Mouse (Mus musculus): ENCODE measurements at regions not wholly inside any gene's neighbourhood (a gene's known extent, or its start where the extent isn't known, plus 50 kb on each side); places are given as distances from the start of the nearest gene placed in this dataset.
"Not testable (repeated sequence)": the region's sequence is repeated elsewhere in the genome, so short reads cannot be mapped to it uniquely, and the experiment has no call there.

DNA sequence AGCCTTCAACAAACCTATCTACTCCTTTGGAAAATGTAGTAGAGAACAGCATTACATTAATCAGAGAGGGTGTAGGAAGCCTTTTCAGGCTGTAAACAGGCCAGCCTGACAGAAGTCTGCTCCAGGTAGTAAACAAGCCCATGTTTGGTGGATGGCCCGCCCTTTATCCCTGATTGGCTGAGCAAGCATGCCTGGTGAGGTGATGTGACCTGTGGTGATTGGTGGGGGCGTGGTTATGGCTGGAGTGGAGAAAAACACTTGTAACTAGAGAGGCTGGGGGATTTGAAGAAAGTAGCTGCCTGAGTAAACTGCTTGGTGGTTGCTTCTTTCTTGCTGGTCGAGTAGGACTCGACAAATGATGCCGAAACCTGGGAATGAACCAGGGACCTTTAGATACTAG, 621.3 kb upstream of the Dsel start:
- not testable (repeated sequence) for DNase-seq (ENCODE audit: low spot score)

DNA sequence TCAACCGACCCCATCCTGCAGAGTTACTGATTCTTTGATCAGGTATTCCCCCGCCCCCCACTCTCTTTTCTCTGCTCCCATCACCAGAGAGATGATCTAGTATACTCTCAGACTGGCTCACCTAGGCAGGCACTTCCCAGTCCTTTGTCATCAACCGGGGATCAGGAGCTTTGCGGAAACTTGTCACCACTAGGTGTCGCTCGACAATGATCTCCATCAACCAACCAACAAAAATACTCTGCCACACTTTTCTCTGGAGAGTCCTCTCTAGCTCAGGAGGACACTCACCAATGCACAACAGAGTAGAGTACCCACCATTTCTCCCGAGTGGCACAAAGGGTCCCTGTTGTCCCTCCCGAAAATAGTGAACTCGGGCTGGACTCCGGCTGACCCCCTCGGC, 591.3 kb upstream of the Dsel start:
- no peak for DNase-seq (ENCODE audit: low spot score)

DNA sequence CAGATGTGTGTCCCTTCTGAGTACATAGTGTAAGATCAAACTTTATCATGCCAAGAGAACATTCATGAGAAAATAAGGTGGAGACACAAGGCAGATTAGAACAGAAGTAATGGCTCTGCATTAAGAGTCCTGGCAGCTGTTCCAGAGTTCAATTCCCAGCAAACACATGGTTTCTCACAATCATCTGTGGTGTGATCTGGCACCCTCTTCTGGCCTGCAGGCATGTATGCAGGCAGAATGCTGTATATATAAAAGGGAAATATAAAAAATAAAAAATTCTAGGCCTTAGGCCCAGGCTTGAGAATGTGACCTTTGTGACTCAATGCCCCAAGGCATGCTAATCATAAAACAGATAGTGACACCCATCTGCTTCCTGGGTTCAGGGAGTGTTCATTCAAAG, 587.7 kb upstream of the Dsel start:
- no peak for DNase-seq (ENCODE audit: low spot score)

DNA sequence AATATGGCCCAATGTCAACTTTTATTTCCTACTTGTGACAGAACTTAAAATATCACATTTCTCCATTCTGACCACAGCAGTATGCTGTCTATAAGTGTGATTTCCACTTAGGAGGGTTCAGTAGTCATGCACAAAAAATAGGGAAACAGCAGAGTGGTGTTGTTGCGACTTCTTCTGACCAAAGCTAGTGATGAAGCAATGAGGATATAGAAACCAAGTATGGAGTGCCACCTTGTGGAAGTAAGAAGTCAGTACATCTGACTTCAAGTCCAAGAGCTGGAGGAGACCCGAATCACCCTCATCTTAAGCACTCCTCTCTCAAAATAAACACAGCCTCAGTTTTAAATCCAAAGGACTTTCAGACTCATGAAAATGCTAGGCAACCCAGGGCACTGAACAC, 586.9 kb upstream of the Dsel start:
- DNase-seq (ENCODE audit: low spot score), result no peak

DNA sequence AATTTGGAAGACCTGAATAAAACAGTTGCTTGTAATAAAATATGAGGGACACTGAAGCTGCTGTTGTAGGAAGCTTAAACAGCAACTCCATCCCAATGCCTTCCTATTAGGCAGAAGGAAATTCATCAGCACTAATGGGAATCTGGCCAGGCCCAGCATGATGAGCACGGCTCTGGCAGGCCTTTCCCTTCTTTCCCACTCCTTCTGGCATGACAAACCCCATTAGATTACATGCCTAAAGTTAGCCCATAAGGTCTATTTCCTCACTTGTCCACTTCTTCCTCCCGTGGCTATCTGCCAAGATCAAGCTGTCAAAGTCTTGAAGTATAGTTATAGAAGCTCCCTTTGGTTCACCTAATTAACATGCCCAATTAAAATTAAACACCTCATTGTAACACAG, 574.4 kb upstream of the Dsel start:
- DNase-seq (ENCODE audit: low spot score), result no peak

GRCm38 (mm10) chr1:112416350-112417083, 551.8 kb upstream of the Dsel start:
- DNase-seq (ENCODE audit: low spot score), result no peak

DNA sequence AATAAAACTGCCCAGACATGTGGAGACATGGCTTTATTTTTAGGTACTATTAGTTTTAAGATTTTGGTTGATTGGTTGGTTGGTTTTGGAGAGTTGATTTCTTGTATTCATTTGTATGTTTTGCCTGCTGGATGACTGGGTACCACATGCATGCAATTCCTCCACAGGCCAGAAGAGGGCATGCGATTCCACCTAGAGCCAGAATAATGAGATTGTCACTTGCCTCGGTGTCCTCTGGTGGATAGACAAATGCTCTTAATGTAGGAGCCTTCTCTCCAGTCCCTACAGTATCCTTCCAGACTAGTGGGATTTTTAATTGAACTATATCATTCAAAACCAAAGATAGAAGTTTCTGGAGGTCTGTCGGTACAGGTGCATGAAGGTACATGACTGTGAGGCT, 524.1 kb upstream of the Dsel start:
- DNase-seq (ENCODE audit: low spot score), result peak; percentile 6

DNA sequence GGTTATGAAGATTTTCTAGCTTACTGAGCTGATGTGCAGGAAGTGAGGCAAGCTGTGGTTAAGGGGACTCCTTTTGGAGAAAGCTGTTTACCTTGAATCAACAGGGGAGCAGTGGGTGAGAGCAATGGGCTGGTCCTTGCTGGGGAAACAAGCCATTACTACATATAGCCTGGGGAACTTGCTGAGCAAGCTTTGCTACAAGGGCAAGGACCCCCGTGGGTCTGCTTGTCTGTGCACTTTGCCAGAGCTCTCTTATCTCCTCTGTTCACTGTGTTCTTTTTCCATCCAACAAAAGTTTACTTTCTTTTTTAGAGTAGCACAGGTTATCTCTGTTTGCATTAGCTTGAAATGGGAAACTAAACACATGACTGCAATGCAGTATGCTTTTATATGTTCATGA, 519.3 kb upstream of the Dsel start:
- no peak for DNase-seq (ENCODE audit: low spot score)

GRCm38 (mm10) chr1:112379651-112380264, 515.0 kb upstream of the Dsel start:
- peak; percentile 2 for DNase-seq (ENCODE audit: low spot score)

GRCm38 (mm10) chr1:112378660-112379059, 513.9 kb upstream of the Dsel start:
- DNase-seq (ENCODE audit: low spot score), result peak; percentile 4

DNA sequence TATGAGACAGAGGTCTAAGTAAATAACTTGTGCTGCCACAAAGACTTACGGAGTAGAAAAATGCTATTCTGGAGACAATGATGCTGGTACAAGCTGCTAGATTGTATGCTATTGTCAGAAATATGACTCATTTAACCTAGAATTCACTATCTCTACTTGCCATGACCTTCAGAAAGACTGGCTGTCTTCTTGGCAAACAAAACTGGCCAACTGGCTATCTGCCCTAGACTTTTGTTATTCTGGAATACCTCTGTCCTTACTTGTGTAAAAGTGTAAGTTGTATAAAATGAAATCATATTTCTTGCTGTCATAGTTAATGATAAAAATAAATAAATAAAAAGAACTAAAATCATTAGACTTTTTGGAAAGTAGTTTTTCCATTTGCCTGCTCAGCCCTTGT, 491.1 kb upstream of the Dsel start:
- no peak for DNase-seq (ENCODE audit: low spot score)

Measured in thymus, postnatal 0 days (tissue).